Mouse (Mus musculus) lung, postnatal 0 days (tissue): ENCODE results near the gene Mylk2. TPM values are rescaled to one million over a fixed set of nuclear protein-coding genes. Genes with fewer than 3 reads are reported as not detected.

ENCODE experiments used
- ATAC-seq: fragments of 200-750 bp; cut with Nextera tagmentation; 2 replicates; pipeline ENCODE4 v1.8.0; 2017; ENCODE audit warnings: moderate library complexity
- DNase-seq: peaks from one replicate; pipeline ENCODE4 v3.0.0-alpha.2; 2016; ENCODE audit warnings: low spot score
- H3K27ac ChIP-seq: fragments of 300-500 bp; sonication (generic); 2 replicates; pipeline ENCODE4 v1.5.1; 2014; ENCODE audit warnings: antibody characterized with exemption, mild to moderate bottlenecking, low read length, mixed read lengths
- H3K27me3 ChIP-seq: fragments of 300-500 bp; sonication (generic); replicated peaks from 2 replicates; pipeline ENCODE4 v1.6.1; 2014; ENCODE audit warnings: low read length, mixed read lengths; ENCODE audit not compliant: insufficient read depth
- H3K36me3 ChIP-seq: fragments of 300-500 bp; sonication (generic); 2 replicates; pipeline ENCODE4 v1.6.1; 2014; ENCODE audit warnings: low read length, mixed read lengths; ENCODE audit not compliant: insufficient read depth
- H3K4me1 ChIP-seq: fragments of 300-500 bp; sonication (generic); 2 replicates; pipeline ENCODE4 v1.6.1; 2014; ENCODE audit warnings: antibody characterized with exemption, low read depth, low read length, mixed read lengths; ENCODE audit not compliant: insufficient read depth
- H3K4me2 ChIP-seq: fragments of 300-500 bp; sonication (generic); replicated peaks from 2 replicates; pipeline ENCODE4 v1.6.1; 2014; ENCODE audit warnings: low read depth, mild to moderate bottlenecking, low read length, moderate library complexity, mixed read lengths
- H3K4me3 ChIP-seq: fragments of 300-500 bp; sonication (generic); 2 replicates; pipeline ENCODE4 v1.5.1; 2014; ENCODE audit warnings: low read depth, low read length
- H3K9ac ChIP-seq: fragments of 300-500 bp; sonication (generic); replicated peaks from 2 replicates; pipeline ENCODE4 v1.6.1; 2014; ENCODE audit warnings: low read depth, mild to moderate bottlenecking
- H3K9me3 ChIP-seq: fragments of 300-500 bp; sonication (generic); 2 replicates; pipeline ENCODE4 v1.6.1; 2016; ENCODE audit warnings: low read length, mixed read lengths
- CTCF ChIP-seq: IDR thresholded peaks from 2 replicates; pipeline ENCODE4 v1.5.1; 2016; ENCODE audit warnings: antibody characterized with exemption, mild to moderate bottlenecking
- EP300 ChIP-seq: IDR thresholded peaks from 2 replicates; pipeline ENCODE4 v1.6.1; 2016; ENCODE audit warnings: antibody characterized with exemption, mild to moderate bottlenecking, control low read depth
- WGBS: fragments of 180-500 bp; shearing (Covaris S2); extraction: QIAGEN DNeasy Blood & Tissue Kit; methylation state at CpG from one replicate; pipeline ENCODE4 v1.1.7; 2014; 5-methylcytosine and 5-hydroxymethylcytosine counted together
- polyA plus RNA-seq: library from polyadenylated mRNA; unstranded; fragments of >200 nt; fragmentation: Nextera tagmentation; extraction: Ambion mirVana; gene quantifications from 2 replicates; pipeline ENCODE4 v1.2.1, GENCODE M21; 2015

Mylk2 gene
- polyA plus RNA-seq, 1 experiment from 2014 or later = 0.04 TPM

GRCm38 (mm10) chr2:152909848-152910247 is 1.3 kb upstream of the Mylk2 start:
- TF ChIP-seq EP300 (no peak), CTCF (no peak)
- WGBS = 64% methylated on average over 6 of the region's 6 CpGs
- H3K27ac ChIP-seq = no peak overlapping the region
- no peak overlapping the region for H3K9ac ChIP-seq
- no peaks in the 10 kb centered on the region for H3K9me3 ChIP-seq
- no peaks in the 10 kb centered on the region for H3K36me3 ChIP-seq
- H3K27me3 ChIP-seq = peaks cover 17% of the 10 kb centered on the region
- no peak for DNase-seq
- no peak overlapping the region for H3K4me2 ChIP-seq
- H3K4me3 ChIP-seq = no peak overlapping the region
- ATAC-seq = no peak
- peaks cover 2% of the 10 kb centered on the region; the same call in 1 of the 2 replicates for H3K4me1 ChIP-seq

- Histone ChIP-seq H3K9me3 (no peaks in the 10 kb centered on the region), H3K4me3 (no peak overlapping the region), H3K4me1 (peaks cover 2% of the 10 kb centered on the region; the same call in 1 of the 2 replicates), H3K4me2 (no peak overlapping the region), H3K9ac (no peak overlapping the region), H3K27me3 (peaks cover 17% of the 10 kb centered on the region), H3K27ac (no peak overlapping the region), H3K36me3 (no peaks in the 10 kb centered on the region)
- 30% methylated on average over 6 of the region's 6 CpGs for WGBS
- ATAC-seq (no peak), DNase-seq (no peak)
- TF ChIP-seq CTCF = no peak
Observed at GRCm38 (mm10) chr2:152911432-152911831, 280 bp downstream of the Mylk2 start.

GRCm38 (mm10) chr2:152913471-152913870 is 2.3 kb downstream of the Mylk2 start:
- 31% methylated on average over 7 of the region's 7 CpGs for WGBS
- Histone ChIP-seq H3K27ac (no peak overlapping the region), H3K4me2 (no peak overlapping the region), H3K4me1 (peaks cover 2% of the 10 kb centered on the region; the same call in 1 of the 2 replicates), H3K9me3 (no peaks in the 10 kb centered on the region), H3K4me3 (no peak overlapping the region), H3K36me3 (no peaks in the 10 kb centered on the region), H3K27me3 (peaks cover 17% of the 10 kb centered on the region), H3K9ac (no peak overlapping the region)
- no peak for TF ChIP-seq CTCF
- no peak for TF ChIP-seq EP300
- DNase-seq (no peak), ATAC-seq (no peak)

GRCm38 (mm10) chr2:152914310-152915120 is 3.4 kb downstream of the Mylk2 start:
- H3K27me3 ChIP-seq = peaks cover 17% of the 10 kb centered on the region
- no peak overlapping the region for H3K4me3 ChIP-seq
- no peak overlapping the region for H3K9ac ChIP-seq
- DNase-seq = peak; percentile 88
- H3K9me3 ChIP-seq = no peaks in the 10 kb centered on the region
- TF ChIP-seq EP300 (no peak), CTCF (peak; percentile 98)
- peaks cover 2% of the 10 kb centered on the region; the same call in 1 of the 2 replicates for H3K4me1 ChIP-seq
- no peak overlapping the region for H3K27ac ChIP-seq
- H3K36me3 ChIP-seq = no peaks in the 10 kb centered on the region
- 2% methylated on average over 18 of the region's 18 CpGs for WGBS
- peak overlapping the region; percentile 33 for H3K4me2 ChIP-seq
- ATAC-seq = peak; percentile 82

- no peak overlapping the region for H3K9ac ChIP-seq
- WGBS = 50% methylated on average over 4 of the region's 4 CpGs
- no peak overlapping the region for H3K4me3 ChIP-seq
- ATAC-seq (no peak), DNase-seq (no peak)
- H3K4me2 ChIP-seq = no peak overlapping the region
- H3K27me3 ChIP-seq = peaks cover 17% of the 10 kb centered on the region
- peaks cover 2% of the 10 kb centered on the region; the same call in 1 of the 2 replicates for H3K4me1 ChIP-seq
- no peaks in the 10 kb centered on the region for H3K9me3 ChIP-seq
- TF ChIP-seq CTCF (no peak), EP300 (no peak)
- H3K27ac ChIP-seq = no peak overlapping the region
- no peaks in the 10 kb centered on the region for H3K36me3 ChIP-seq
Observed at GRCm38 (mm10) chr2:152915453-152915852, 4.3 kb downstream of the Mylk2 start.

GRCm38 (mm10) chr2:152916111-152916510 is 5.0 kb downstream of the Mylk2 start:
- no peak for DNase-seq
- Histone ChIP-seq H3K27me3 (peaks cover 17% of the 10 kb centered on the region), H3K9ac (no peak overlapping the region), H3K36me3 (no peaks in the 10 kb centered on the region), H3K9me3 (no peaks in the 10 kb centered on the region), H3K4me1 (peaks cover 2% of the 10 kb centered on the region; the same call in 1 of the 2 replicates), H3K27ac (no peak overlapping the region), H3K4me3 (no peak overlapping the region), H3K4me2 (no peak overlapping the region)
- WGBS = 47% methylated on average over 5 of the region's 5 CpGs
- no peak for ATAC-seq
- TF ChIP-seq EP300 (no peak), CTCF (no peak)
